In the genomic region with DNA sequence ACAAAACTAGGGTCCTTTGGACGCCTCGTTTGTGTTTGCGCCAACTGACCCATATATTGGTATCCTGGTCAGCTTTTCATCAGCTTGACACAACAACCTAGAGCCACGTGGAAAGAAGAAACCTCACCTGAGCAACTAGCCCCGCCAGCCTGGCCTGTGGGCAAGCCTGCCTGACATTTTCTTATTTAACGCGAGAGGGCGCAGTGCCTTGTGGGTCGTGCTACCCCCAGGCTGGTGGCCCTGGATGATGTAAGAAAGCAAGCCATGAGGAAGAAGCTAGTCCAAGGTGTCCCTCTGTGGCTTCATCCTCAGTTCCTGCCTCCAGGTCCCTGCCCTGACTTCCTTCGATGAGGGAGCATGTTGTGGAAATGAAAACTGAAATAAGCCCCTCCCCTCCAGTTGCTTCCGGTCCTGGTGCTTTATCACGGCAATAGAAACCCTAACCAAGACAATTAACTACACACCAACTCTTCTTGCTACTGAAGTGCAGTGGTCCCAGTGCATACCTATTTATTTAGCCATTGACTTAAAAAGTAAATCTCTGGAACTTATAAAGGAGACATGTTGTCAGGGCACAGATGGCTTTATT, we compare ENCODE assay signal across 13 mouse cellular contexts.
DNase-seq lines count a peak whose midpoint lies in the region; ATAC-seq and TF ChIP-seq lines count a peak whose summit lies in the region.
"Had no signal": no experiment of that assay in that cellular context is flagged by ENCODE, and none has a peak within 500 bp of the region (broad histone marks: within the 10 kb centered on the region; RNA-seq: fewer than 3 reads in every experiment).

No protein-coding gene starts in this region.

- H3K4me2 ChIP-seq in kidney, postnatal 0 days (ENCODE audit: low read length), result no peak overlapping the region
- no peak overlapping the region for H3K4me2 ChIP-seq in kidney, embryonic 14.5 days (replicated peaks; ENCODE audit: low read depth, low read length)
- H3K4me2 ChIP-seq: embryonic facial prominence, embryonic 12.5 days; forebrain, embryonic 15.5 days; hindbrain, embryonic 15.5 days; limb, embryonic 15.5 days; neural tube, embryonic 12.5 days had no signal

- H3K27ac ChIP-seq in kidney, postnatal 0 days, result no peak overlapping the region
- no peak overlapping the region for H3K27ac ChIP-seq in embryonic facial prominence, embryonic 10.5 days (replicated peaks)
- H3K27ac ChIP-seq in kidney, embryonic 14.5 days (ENCODE audit: low read depth, low read length), result no peak overlapping the region
- H3K27ac ChIP-seq: embryonic facial prominence, embryonic 12.5 days; forebrain, embryonic 15.5 days; hindbrain, embryonic 15.5 days; limb, embryonic 15.5 days; neural tube, embryonic 12.5 days had no signal

- H3K27me3 ChIP-seq in kidney, postnatal 0 days (ENCODE audit: insufficient read depth, low read length), result no peaks in the 10 kb centered on the region
- no peaks in the 10 kb centered on the region for H3K27me3 ChIP-seq in embryonic facial prominence, embryonic 10.5 days (replicated peaks; ENCODE audit: low read depth, poor library complexity, severe bottlenecking)
- no peaks in the 10 kb centered on the region for H3K27me3 ChIP-seq in kidney, embryonic 14.5 days (ENCODE audit: control insufficient read depth, insufficient read depth, low read length)
- H3K27me3 ChIP-seq: forebrain, embryonic 15.5 days; hindbrain, embryonic 15.5 days; limb, embryonic 15.5 days; neural tube, embryonic 12.5 days had no signal

- DNase-seq in kidney, postnatal 0 days (ENCODE audit: low spot score), result no peak
- no peak for DNase-seq in kidney, postnatal 25 days
- DNase-seq in thymus, postnatal 4 days, result peak; percentile 14
- DNase-seq in thymus, postnatal 25 days, result no peak
- peak; percentile 19 for DNase-seq in embryonic facial prominence, embryonic 10.5 days (ENCODE audit: low spot score)
- no peak for DNase-seq in right cerebral cortex, postnatal 25 days
- DNase-seq in cerebellum, postnatal 25 days, result no peak

- TF ChIP-seq CTCF in kidney, postnatal 0 days (IDR thresholded peaks at IDR 0.05; ENCODE audit: low read depth), result peak; percentile 30; the same call in 1 of the 2 replicates

- no peak overlapping the region for H3K9ac ChIP-seq in kidney, postnatal 0 days (ENCODE audit: low read depth, low read length)
- no peak overlapping the region for H3K9ac ChIP-seq in kidney, embryonic 14.5 days (ENCODE audit: low read depth, low read length)
- H3K9ac ChIP-seq: embryonic facial prominence, embryonic 12.5 days; forebrain, embryonic 15.5 days; hindbrain, embryonic 15.5 days; limb, embryonic 15.5 days; neural tube, embryonic 12.5 days had no signal

- H3K4me1 ChIP-seq in kidney, postnatal 0 days (replicated peaks; ENCODE audit: insufficient read depth, low read length), result no peaks in the 10 kb centered on the region
- peaks cover 10% of the 10 kb centered on the region; the same call in 1 of the 2 replicates for H3K4me1 ChIP-seq in embryonic facial prominence, embryonic 10.5 days
- H3K4me1 ChIP-seq in kidney, embryonic 14.5 days (ENCODE audit: control insufficient read depth, insufficient read depth, low read length), result no peaks in the 10 kb centered on the region
- H3K4me1 ChIP-seq: embryonic facial prominence, embryonic 12.5 days; limb, embryonic 15.5 days; neural tube, embryonic 12.5 days had no signal

- no peak for ATAC-seq in kidney, postnatal 0 days (replicated peaks; ENCODE audit: low FRiP score, low read depth)
- ATAC-seq in kidney, embryonic 14.5 days (ENCODE audit: low FRiP score, low TSS enrichment), result no peak
- ATAC-seq: forebrain, embryonic 15.5 days had no signal

- 53% methylated on average over 12 of the region's 12 CpGs for WGBS in kidney, postnatal 0 days
- WGBS in embryonic facial prominence, embryonic 10.5 days, result 52% methylated on average over 12 of the region's 12 CpGs
- WGBS in kidney, embryonic 14.5 days, result 55% methylated on average over 12 of the region's 12 CpGs

- no peaks in the 10 kb centered on the region for H3K9me3 ChIP-seq in kidney, postnatal 0 days (replicated peaks; ENCODE audit: low read length)
- no peaks in the 10 kb centered on the region for H3K9me3 ChIP-seq in embryonic facial prominence, embryonic 10.5 days
- no peaks in the 10 kb centered on the region for H3K9me3 ChIP-seq in kidney, embryonic 14.5 days (ENCODE audit: control insufficient read depth, low read length)
- H3K9me3 ChIP-seq: embryonic facial prominence, embryonic 12.5 days; forebrain, embryonic 15.5 days; hindbrain, embryonic 15.5 days; limb, embryonic 15.5 days; neural tube, embryonic 12.5 days had no signal

- no peaks in the 10 kb centered on the region for H3K36me3 ChIP-seq in kidney, postnatal 0 days (ENCODE audit: insufficient read depth, low read length)
- no peaks in the 10 kb centered on the region for H3K36me3 ChIP-seq in embryonic facial prominence, embryonic 10.5 days (replicated peaks)
- no peaks in the 10 kb centered on the region for H3K36me3 ChIP-seq in kidney, embryonic 14.5 days (ENCODE audit: control insufficient read depth, insufficient read depth, low read length)
- H3K36me3 ChIP-seq: embryonic facial prominence, embryonic 12.5 days; forebrain, embryonic 15.5 days; hindbrain, embryonic 15.5 days; limb, embryonic 15.5 days; neural tube, embryonic 12.5 days had no signal

- H3K4me3 ChIP-seq in kidney, postnatal 0 days (replicated peaks; ENCODE audit: low read depth, low read length), result no peak overlapping the region
- no peak overlapping the region for H3K4me3 ChIP-seq in embryonic facial prominence, embryonic 10.5 days
- H3K4me3 ChIP-seq in kidney, embryonic 14.5 days (ENCODE audit: low read length), result no peak overlapping the region
- H3K4me3 ChIP-seq: embryonic facial prominence, embryonic 12.5 days; forebrain, embryonic 15.5 days; hindbrain, embryonic 15.5 days; limb, embryonic 15.5 days; neural tube, embryonic 12.5 days had no signal

Comparison
In these comparisons a context has a peak if more than half of its experiments do, and no peak if none do; other contexts are left out.
1. DNase-seq: peak in thymus, postnatal 4 days (single experiment) and embryonic facial prominence, embryonic 10.5 days (single experiment); none in kidney, postnatal 0 days (single experiment), kidney, postnatal 25 days (0 of 2), thymus, postnatal 25 days (single experiment), right cerebral cortex, postnatal 25 days (single experiment) and cerebellum, postnatal 25 days (0 of 2).